Mouse (Mus musculus) forebrain, embryonic 10.5 days (tissue): Measurements from ENCODE around the gene Col6a2. TPM values are rescaled to one million over a fixed set of nuclear protein-coding genes. Genes with fewer than 3 reads are reported as not detected.
A peak's percentile ranks its signal among the peaks of the same experiment; 100 is the strongest.

Experiments used
- DNase-seq: peaks from one replicate; pipeline ENCODE4 v3.0.0-alpha.2; 2017; ENCODE audit warnings: low spot score; ENCODE audit errors: extremely low spot score
- H3K27ac ChIP-seq: fragments of 300-500 bp; sonication (generic); 2 replicates; pipeline ENCODE4 v1.5.1; 2016; ENCODE audit warnings: mild to moderate bottlenecking
- H3K27me3 ChIP-seq: fragments of 300-500 bp; sonication (generic); 2 replicates; pipeline ENCODE4 v1.6.1; 2016; ENCODE audit warnings: mild to moderate bottlenecking; ENCODE audit not compliant: poor library complexity, severe bottlenecking
- H3K36me3 ChIP-seq: fragments of 300-500 bp; sonication (generic); replicated peaks from 2 replicates; pipeline ENCODE4 v1.6.1; 2016; ENCODE audit warnings: mild to moderate bottlenecking, moderate library complexity
- H3K4me1 ChIP-seq: fragments of 300-500 bp; sonication (generic); 2 replicates; pipeline ENCODE4 v1.6.1; 2016
- H3K4me3 ChIP-seq: fragments of 300-500 bp; sonication (generic); 2 replicates; pipeline ENCODE4 v1.5.1; 2016; ENCODE audit warnings: mild to moderate bottlenecking, moderate library complexity
- H3K9me3 ChIP-seq: fragments of 300-500 bp; sonication (generic); 2 replicates; pipeline ENCODE4 v1.6.1; 2016; ENCODE audit warnings: mild to moderate bottlenecking, moderate library complexity
- WGBS: fragments of 180-500 bp; shearing (Covaris S2); methylation state at CpG from one replicate; pipeline ENCODE4 v1.1.7; 2016; 5-methylcytosine and 5-hydroxymethylcytosine counted together
- polyA plus RNA-seq: library from polyadenylated mRNA; unstranded; fragments of >200 nt; fragmentation: Nextera tagmentation; extraction: Ambion mirVana; gene quantifications from 2 replicates; pipeline ENCODE4 v1.2.1, GENCODE M21; 2016

Col6a2 gene
- 5.4 and 5.9 TPM in 2 replicates for polyA plus RNA-seq

DNA sequence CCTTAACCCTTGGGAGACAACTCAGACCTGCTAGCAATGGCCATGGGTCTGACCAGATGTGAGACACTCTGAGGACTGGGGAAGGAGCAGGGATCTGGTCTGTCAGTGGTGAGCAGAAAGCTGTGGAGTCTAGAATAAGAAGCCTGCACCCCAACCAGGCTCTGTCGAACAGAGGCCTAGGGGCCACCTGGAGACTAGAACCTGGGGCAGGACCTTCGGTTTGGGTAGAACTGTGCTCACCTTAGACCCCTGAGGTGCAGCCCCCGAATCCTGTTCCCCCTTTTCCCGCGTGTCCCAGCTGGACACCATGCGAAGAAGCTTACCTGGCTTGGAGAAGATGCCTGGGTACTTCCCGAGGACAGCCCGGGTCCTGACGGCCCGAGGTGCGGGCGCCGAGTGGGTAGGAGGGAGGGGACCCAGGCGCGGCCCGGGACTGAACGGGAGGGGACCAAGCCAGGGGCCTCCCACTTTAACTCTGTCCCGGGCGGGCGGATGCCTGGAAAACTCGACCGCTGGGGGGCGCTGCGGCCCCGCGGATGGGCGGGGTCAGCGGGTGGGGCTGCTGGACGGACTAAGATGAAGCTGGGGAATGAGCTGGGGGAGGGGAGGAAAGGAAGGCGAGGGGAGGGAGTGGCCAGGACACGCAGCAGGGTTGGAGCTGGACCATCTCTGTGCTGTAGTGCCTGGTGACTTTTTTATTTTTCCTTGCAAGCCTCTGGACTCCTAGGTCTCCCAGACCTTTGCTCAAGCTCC is at the start of gene Col6a2:
Gene Col6a2, minus strand, starts transcription at position 703 of the 753 bp plus-strand sequence.
- peaks cover 15% of the 10 kb centered on the region for H3K4me1 ChIP-seq
- no peaks in the 10 kb centered on the region for H3K36me3 ChIP-seq
- 2% methylated on average over 31 of the region's 31 CpGs for WGBS
- DNase-seq: peak; percentile 90
- peak within 1 kb of the TSS; percentile 51 for H3K4me3 ChIP-seq
- no peaks in the 10 kb centered on the region for H3K9me3 ChIP-seq
- H3K27me3 ChIP-seq: peaks cover 22% of the 10 kb centered on the region
- H3K27ac ChIP-seq: peak within 1 kb of the TSS; percentile 81

DNA sequence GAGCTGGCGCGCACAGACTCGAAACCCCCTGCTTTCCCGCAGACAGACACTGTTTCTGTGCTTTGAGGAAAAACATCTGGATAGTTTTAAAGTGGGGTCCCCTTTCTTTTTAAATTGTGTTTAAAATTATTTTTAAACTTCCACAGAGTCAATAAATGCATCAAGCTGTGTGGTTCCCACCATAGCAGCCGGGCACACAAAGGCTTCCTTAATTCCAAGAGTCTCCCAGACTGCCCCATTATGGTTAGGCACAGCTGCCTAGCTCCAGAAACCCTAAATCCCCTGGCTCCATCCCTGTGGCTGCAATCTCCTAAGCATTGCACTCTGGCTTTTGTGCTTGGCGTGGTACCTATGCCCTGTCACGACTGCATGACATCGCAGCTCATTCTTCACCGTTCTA is 48.5 kb upstream of the Col6a2 start:
- Histone ChIP-seq H3K36me3 (no peaks in the 10 kb centered on the region), H3K27ac (no peak overlapping the region), H3K4me3 (no peak overlapping the region), H3K9me3 (no peaks in the 10 kb centered on the region), H3K4me1 (no peaks in the 10 kb centered on the region), H3K27me3 (no peaks in the 10 kb centered on the region)
- 89% methylated on average over 9 of the region's 9 CpGs for WGBS
- DNase-seq: no peak

GRCm38 (mm10) chr10:76668947-76669284 is 45.5 kb upstream of the Col6a2 start:
- WGBS: 79% methylated on average over 7 of the region's 7 CpGs
- H3K4me3 ChIP-seq: no peak overlapping the region
- H3K36me3 ChIP-seq: no peaks in the 10 kb centered on the region
- no peaks in the 10 kb centered on the region for H3K4me1 ChIP-seq
- no peaks in the 10 kb centered on the region for H3K27me3 ChIP-seq
- H3K27ac ChIP-seq: no peak overlapping the region
- DNase-seq: no peak
- peaks cover 9% of the 10 kb centered on the region; the same call in 1 of the 2 replicates for H3K9me3 ChIP-seq

- no peak overlapping the region for H3K4me3 ChIP-seq
- no peak for DNase-seq
- H3K4me1 ChIP-seq: no peaks in the 10 kb centered on the region
- no peaks in the 10 kb centered on the region for H3K27me3 ChIP-seq
- no peaks in the 10 kb centered on the region for H3K36me3 ChIP-seq
- no peak overlapping the region for H3K27ac ChIP-seq
- 87% methylated on average over 4 of the region's 4 CpGs for WGBS
- H3K9me3 ChIP-seq: peaks cover 9% of the 10 kb centered on the region; the same call in 1 of the 2 replicates
Observed at GRCm38 (mm10) chr10:76668261-76668946, 45.0 kb upstream of the Col6a2 start.

GRCm38 (mm10) chr10:76667197-76667805 is 43.9 kb upstream of the Col6a2 start:
- Histone ChIP-seq H3K27ac (no peak overlapping the region), H3K27me3 (no peaks in the 10 kb centered on the region), H3K4me1 (no peaks in the 10 kb centered on the region), H3K9me3 (peaks cover 9% of the 10 kb centered on the region; the same call in 1 of the 2 replicates), H3K36me3 (no peaks in the 10 kb centered on the region), H3K4me3 (no peak overlapping the region)
- DNase-seq: no peak
- 81% methylated on average over 1 of the region's 1 CpGs for WGBS

DNA sequence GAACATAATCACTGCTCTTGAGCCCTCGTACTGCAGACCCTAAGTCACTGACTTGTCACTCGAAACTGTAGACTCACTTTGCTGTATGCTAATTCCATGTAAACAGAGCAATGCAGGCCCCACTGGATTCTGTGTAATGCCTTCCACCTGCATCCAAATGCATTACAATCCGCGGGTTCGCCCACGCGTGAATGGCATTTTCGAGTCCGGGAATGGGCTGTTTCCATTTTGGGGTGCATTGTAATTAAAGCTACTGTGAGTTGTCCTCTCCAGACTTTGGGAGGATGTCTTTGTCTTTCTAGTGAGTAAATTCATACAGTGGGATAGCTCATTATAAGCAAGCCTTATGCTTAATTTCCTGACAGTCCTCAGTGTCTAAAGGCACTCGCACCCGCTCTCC is 42.1 kb upstream of the Col6a2 start:
- no peak for DNase-seq
- H3K36me3 ChIP-seq: no peaks in the 10 kb centered on the region
- H3K4me3 ChIP-seq: no peak overlapping the region
- H3K4me1 ChIP-seq: no peaks in the 10 kb centered on the region
- 93% methylated on average over 11 of the region's 11 CpGs for WGBS
- H3K27me3 ChIP-seq: no peaks in the 10 kb centered on the region
- H3K9me3 ChIP-seq: peaks cover 9% of the 10 kb centered on the region; the same call in 1 of the 2 replicates
- H3K27ac ChIP-seq: no peak overlapping the region

DNA sequence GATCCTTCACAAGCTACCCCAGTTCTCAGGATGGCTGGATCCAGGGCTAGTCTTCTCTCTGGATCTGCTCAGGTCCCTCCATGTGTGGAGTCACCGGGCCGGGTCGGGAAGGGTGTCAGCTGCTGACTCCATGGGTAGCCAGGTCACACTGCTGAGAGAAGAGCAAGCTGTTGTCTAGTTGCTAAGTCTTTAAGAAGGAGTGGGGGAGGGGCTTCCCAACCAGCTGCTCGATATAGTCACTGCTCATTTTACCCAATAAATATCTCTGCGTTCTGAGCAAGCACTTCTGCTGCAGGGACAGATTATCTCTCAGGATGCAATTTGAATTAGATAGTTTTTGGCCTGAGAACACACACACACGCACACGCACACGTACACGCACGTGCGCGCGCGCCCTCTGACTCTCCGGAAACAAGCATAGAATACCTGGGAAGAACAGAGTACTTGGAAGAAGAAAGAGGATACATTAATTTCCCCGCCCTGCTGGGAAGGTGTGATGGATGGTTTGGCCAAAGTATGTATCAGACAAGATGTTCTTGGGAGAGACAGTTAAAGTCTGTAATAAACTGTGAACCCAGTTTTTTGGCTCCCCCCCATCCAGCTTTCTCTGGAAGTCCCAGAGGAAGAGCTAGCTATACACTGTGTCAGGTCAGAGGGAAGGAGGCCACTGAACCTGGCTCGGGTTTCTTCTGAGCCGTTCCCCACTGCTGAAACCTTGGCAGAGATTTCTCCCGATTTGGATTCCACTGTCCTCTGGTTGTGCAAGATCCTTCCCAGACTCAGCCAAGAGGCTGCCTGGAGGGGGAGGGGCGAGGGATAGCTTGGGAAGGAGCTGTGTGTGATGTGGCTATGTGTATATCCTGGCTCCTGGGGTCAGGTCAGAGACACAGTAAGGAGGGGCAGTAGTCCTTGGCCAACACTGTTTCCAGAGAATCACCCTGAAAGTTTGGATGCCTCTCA is 41.0 kb upstream of the Col6a2 start:
- 89% methylated on average over 20 of the region's 20 CpGs for WGBS
- peaks cover 9% of the 10 kb centered on the region; the same call in 1 of the 2 replicates for H3K9me3 ChIP-seq
- DNase-seq: no peak
- no peak overlapping the region for H3K4me3 ChIP-seq
- no peaks in the 10 kb centered on the region for H3K4me1 ChIP-seq
- H3K27ac ChIP-seq: no peak overlapping the region
- H3K27me3 ChIP-seq: no peaks in the 10 kb centered on the region
- H3K36me3 ChIP-seq: no peaks in the 10 kb centered on the region

DNA sequence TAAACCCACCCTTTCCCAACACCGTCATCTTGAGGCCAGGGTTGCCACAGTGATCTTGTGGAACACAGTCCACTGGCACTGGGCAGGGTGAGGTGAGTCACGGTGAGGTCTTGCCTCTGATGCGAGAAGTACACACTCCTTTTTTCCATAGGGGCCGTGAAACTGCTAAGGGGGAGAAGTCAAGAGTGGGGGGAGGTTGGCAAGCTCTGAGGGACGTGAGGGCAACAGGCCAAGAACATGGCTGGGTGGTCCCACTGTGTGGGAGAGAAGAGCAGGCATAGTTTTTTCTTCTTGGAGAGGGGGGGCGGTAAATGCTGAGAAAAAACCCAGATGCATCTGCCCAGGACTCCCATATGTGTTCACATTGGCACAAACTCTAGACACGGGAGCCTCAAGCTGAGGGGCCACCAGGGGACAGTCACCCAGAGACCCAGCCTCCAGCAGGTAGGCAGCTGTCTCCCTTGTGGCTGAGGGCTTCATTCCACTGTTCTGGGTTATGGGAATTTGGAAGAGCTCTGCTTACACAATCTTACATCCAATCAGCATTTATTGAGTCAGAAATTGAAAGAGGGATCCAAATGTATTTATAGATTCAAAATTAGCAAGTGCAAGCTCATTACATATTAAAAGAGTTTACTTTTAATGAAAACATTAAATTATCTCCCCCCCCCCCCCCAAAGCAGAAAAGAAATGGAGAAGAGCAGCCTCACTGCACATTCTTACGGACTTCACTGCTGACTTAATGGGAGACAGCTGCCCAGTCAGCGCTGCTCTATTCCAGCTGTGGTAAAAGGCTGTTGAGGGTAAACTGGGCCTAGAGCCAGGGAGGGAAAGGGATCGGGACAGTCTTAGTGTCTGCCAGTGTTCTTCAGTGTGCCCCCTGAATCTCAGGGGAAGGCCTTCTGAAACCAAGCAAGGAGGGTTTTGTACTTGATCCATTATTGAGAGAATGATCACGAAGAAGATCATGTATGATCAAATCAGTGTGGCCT is 30.2 kb upstream of the Col6a2 start:
- Histone ChIP-seq H3K4me1 (no peaks in the 10 kb centered on the region), H3K9me3 (no peaks in the 10 kb centered on the region), H3K4me3 (no peak overlapping the region), H3K36me3 (no peaks in the 10 kb centered on the region), H3K27ac (no peak overlapping the region), H3K27me3 (no peaks in the 10 kb centered on the region)
- WGBS: 81% methylated on average over 11 of the region's 11 CpGs
- no peak for DNase-seq

DNA sequence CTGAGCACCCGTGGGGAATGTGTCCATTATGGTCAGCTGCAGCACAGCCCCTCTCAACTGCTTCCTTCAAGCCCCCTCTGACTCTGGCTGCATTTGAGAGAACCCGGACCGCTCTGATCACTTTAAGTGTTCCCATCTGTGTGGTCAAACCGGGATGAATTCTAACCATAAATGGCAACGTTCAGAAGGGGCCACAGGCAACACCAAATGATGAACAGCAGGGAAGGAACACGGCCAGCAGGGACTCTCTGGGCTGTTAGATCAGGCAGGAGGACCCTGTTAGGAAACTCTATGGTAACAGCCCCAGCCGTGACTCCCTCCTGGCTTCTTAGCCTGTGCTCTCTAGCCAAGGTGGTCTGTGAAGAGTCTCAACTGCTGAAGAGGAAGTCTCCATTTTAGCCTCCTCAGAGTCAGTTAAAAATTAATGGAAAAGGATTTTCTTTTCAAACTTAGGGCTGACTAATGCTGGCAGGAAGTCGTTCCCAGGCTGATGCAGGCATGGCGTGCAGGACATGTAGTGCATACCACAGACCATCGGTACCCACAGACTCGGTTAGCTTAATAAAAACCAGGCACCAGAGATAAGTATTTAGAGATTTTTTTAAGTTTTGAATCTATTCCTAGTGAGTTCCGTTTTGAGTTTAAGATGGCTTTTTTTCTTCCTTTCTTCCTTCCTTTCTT is 27.4 kb upstream of the Col6a2 start:
- H3K4me1 ChIP-seq: no peaks in the 10 kb centered on the region

DNA sequence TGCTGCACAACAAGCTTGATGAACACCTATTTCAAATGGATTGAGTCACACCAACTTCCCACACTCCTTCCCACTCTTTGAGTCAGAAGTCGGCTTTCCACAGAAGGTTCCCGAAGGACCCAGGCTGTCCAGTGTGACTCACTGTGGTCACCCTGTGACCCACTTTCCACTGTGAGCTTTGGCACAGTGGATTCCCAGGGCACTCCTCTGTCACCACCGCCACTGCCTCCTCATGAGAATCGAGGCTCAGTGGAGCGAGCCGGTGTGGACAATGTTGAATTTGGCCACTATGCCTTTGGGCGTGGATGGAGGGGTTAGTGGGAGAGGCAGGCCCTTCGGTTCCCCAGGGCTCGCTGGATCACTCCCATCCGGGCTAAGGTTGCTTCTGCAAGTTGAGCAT is 25.3 kb upstream of the Col6a2 start:
- 95% methylated on average over 10 of the region's 10 CpGs for WGBS
- Histone ChIP-seq H3K9me3 (no peaks in the 10 kb centered on the region), H3K4me3 (no peak overlapping the region), H3K27ac (no peak overlapping the region), H3K4me1 (no peaks in the 10 kb centered on the region), H3K27me3 (no peaks in the 10 kb centered on the region), H3K36me3 (no peaks in the 10 kb centered on the region)
- DNase-seq: no peak

More for the DNA sequence above, 27.4 kb upstream of the Col6a2 start:
- no peak overlapping the region for H3K4me3 ChIP-seq
- no peaks in the 10 kb centered on the region for H3K36me3 ChIP-seq
- no peak for DNase-seq
- no peaks in the 10 kb centered on the region for H3K9me3 ChIP-seq
- H3K27me3 ChIP-seq: no peaks in the 10 kb centered on the region
- peak overlapping the region; percentile 22; the same call in 1 of the 2 replicates for H3K27ac ChIP-seq
- WGBS: 64% methylated on average over 12 of the region's 12 CpGs

- 90% methylated on average over 3 of the region's 3 CpGs for WGBS
- Histone ChIP-seq H3K4me1 (no peaks in the 10 kb centered on the region), H3K27me3 (no peaks in the 10 kb centered on the region), H3K36me3 (no peaks in the 10 kb centered on the region), H3K9me3 (no peaks in the 10 kb centered on the region), H3K4me3 (no peak overlapping the region), H3K27ac (no peak overlapping the region)
- DNase-seq: no peak
Observed at GRCm38 (mm10) chr10:76647390-76647789, 24.0 kb upstream of the Col6a2 start.
